Mouse (Mus musculus): ENCODE results near the gene Sbk1. TPM values are rescaled to one million over a fixed set of nuclear protein-coding genes. Genes with fewer than 3 reads are reported as not detected.

Sbk1 gene
- total RNA-seq (2014; rRNA removed) (445 and 497 TPM in 2 replicates), polyA plus RNA-seq (2015; fragmentation: Nextera tagmentation; extraction: Ambion mirVana) (204 and 224 TPM in 2 replicates)

GRCm38 (mm10) chr7:126271712-126272683 lies at the start of gene Sbk1:
Gene Sbk1 (plus strand): TSS chr7:126272619.
- H3K9me3 ChIP-seq (ENCODE audit: low read length): no peaks in the 10 kb centered on the region
- peak within 1 kb of the TSS; percentile 95 for H3K27ac ChIP-seq (ENCODE audit: low read depth, low read length)
- H3K4me3 ChIP-seq (ENCODE audit: low read depth, low read length): peak within 1 kb of the TSS; percentile 76
- whole genome bisulfite sequencing: 1% methylated on average over 58 of the region's 85 CpGs
- H3K27me3 ChIP-seq (ENCODE audit: insufficient read depth, low read length): no peaks in the 10 kb centered on the region
- no peak; the same call in 1 of the 2 replicates for TF ChIP-seq CTCF (IDR thresholded peaks at IDR 0.05; ENCODE audit: low read depth)
- DNase-seq (peak; percentile 95), ATAC-seq (peak; percentile 86)
- peaks cover 21% of the 10 kb centered on the region for H3K4me1 ChIP-seq (ENCODE audit: insufficient read depth)
- H3K36me3 ChIP-seq (ENCODE audit: insufficient read depth): no peaks in the 10 kb centered on the region; the same call in 1 of the 2 replicates
- peak within 1 kb of the TSS; percentile 99 for H3K9ac ChIP-seq
- peak within 1 kb of the TSS; percentile 80 for H3K4me2 ChIP-seq (ENCODE audit: low read depth)

GRCm38 (mm10) chr7:126222753-126223152 lies 49.7 kb upstream of the Sbk1 start:
- Histone ChIP-seq H3K9me3 (ENCODE audit: low read length) (no peaks in the 10 kb centered on the region), H3K27me3 (ENCODE audit: insufficient read depth, low read length) (no peaks in the 10 kb centered on the region), H3K27ac (ENCODE audit: low read depth, low read length) (no peak overlapping the region), H3K4me2 (ENCODE audit: low read depth) (no peak overlapping the region), H3K4me3 (ENCODE audit: low read depth, low read length) (no peak overlapping the region), H3K9ac (no peak overlapping the region), H3K4me1 (ENCODE audit: insufficient read depth) (no peaks in the 10 kb centered on the region), H3K36me3 (ENCODE audit: insufficient read depth) (no peaks in the 10 kb centered on the region)
- ATAC-seq (no peak), DNase-seq (no peak)
- 65% methylated on average over 3 of the region's 3 CpGs for WGBS
- TF ChIP-seq CTCF (IDR thresholded peaks at IDR 0.05; ENCODE audit: low read depth): no peak

- Histone ChIP-seq H3K4me1 (ENCODE audit: insufficient read depth) (no peaks in the 10 kb centered on the region), H3K9ac (no peak overlapping the region), H3K4me2 (ENCODE audit: low read depth) (no peak overlapping the region), H3K9me3 (ENCODE audit: low read length) (no peaks in the 10 kb centered on the region), H3K27ac (ENCODE audit: low read depth, low read length) (no peak overlapping the region), H3K27me3 (ENCODE audit: insufficient read depth, low read length) (no peaks in the 10 kb centered on the region), H3K36me3 (ENCODE audit: insufficient read depth) (no peaks in the 10 kb centered on the region), H3K4me3 (ENCODE audit: low read depth, low read length) (no peak overlapping the region)
- DNase-seq: no peak
- no peak for ATAC-seq
- no peak for TF ChIP-seq CTCF (IDR thresholded peaks at IDR 0.05; ENCODE audit: low read depth)
- 28% methylated on average over 5 of the region's 5 CpGs for WGBS
These were observed 46.3 kb upstream of the Sbk1 start for GRCm38 (mm10) chr7:126226136-126226535.

GRCm38 (mm10) chr7:126230357-126231148 lies 41.9 kb upstream of the Sbk1 start:
- Histone ChIP-seq H3K9me3 (ENCODE audit: low read length) (no peaks in the 10 kb centered on the region), H3K4me2 (ENCODE audit: low read depth) (no peak overlapping the region), H3K9ac (no peak overlapping the region), H3K27me3 (ENCODE audit: insufficient read depth, low read length) (no peaks in the 10 kb centered on the region), H3K4me3 (ENCODE audit: low read depth, low read length) (no peak overlapping the region), H3K4me1 (ENCODE audit: insufficient read depth) (no peaks in the 10 kb centered on the region), H3K27ac (ENCODE audit: low read depth, low read length) (no peak overlapping the region), H3K36me3 (ENCODE audit: insufficient read depth) (no peaks in the 10 kb centered on the region)
- DNase-seq (no peak), ATAC-seq (no peak)
- 82% methylated on average over 8 of the region's 8 CpGs for WGBS
- no peak for TF ChIP-seq CTCF (IDR thresholded peaks at IDR 0.05; ENCODE audit: low read depth)

- ATAC-seq: no peak
- H3K9ac ChIP-seq: no peak overlapping the region
These were observed 39.9 kb upstream of the Sbk1 start for GRCm38 (mm10) chr7:126232345-126233071.

GRCm38 (mm10) chr7:126234611-126235010 lies 37.8 kb upstream of the Sbk1 start:
- no peak for TF ChIP-seq CTCF (IDR thresholded peaks at IDR 0.05; ENCODE audit: low read depth)
- DNase-seq (no peak), ATAC-seq (no peak)
- Histone ChIP-seq H3K27me3 (ENCODE audit: insufficient read depth, low read length) (no peaks in the 10 kb centered on the region), H3K4me3 (ENCODE audit: low read depth, low read length) (no peak overlapping the region), H3K4me2 (ENCODE audit: low read depth) (no peak overlapping the region), H3K4me1 (ENCODE audit: insufficient read depth) (no peaks in the 10 kb centered on the region), H3K9me3 (ENCODE audit: low read length) (no peaks in the 10 kb centered on the region), H3K9ac (no peak overlapping the region), H3K36me3 (ENCODE audit: insufficient read depth) (no peaks in the 10 kb centered on the region), H3K27ac (ENCODE audit: low read depth, low read length) (no peak overlapping the region)
- whole genome bisulfite sequencing: 86% methylated on average over 3 of the region's 3 CpGs

More at GRCm38 (mm10) chr7:126232345-126233071, 39.9 kb upstream of the Sbk1 start:
- 83% methylated on average over 7 of the region's 8 CpGs for WGBS
- no peaks in the 10 kb centered on the region for H3K4me1 ChIP-seq (ENCODE audit: insufficient read depth)
- H3K9me3 ChIP-seq (ENCODE audit: low read length): no peaks in the 10 kb centered on the region
- TF ChIP-seq CTCF (IDR thresholded peaks at IDR 0.05; ENCODE audit: low read depth): no peak
- no peaks in the 10 kb centered on the region for H3K36me3 ChIP-seq (ENCODE audit: insufficient read depth)
- no peak overlapping the region for H3K4me3 ChIP-seq (ENCODE audit: low read depth, low read length)
- no peaks in the 10 kb centered on the region for H3K27me3 ChIP-seq (ENCODE audit: insufficient read depth, low read length)
- no peak overlapping the region for H3K4me2 ChIP-seq (ENCODE audit: low read depth)
- no peak for DNase-seq
- no peak overlapping the region for H3K27ac ChIP-seq (ENCODE audit: low read depth, low read length)
